Mouse (Mus musculus): ENCODE data around the gene Tbl1xr1.

GRCm38 (mm10) chr3:22090431-22091265 is 14.2 kb downstream of the Tbl1xr1 start:
- TF ChIP-seq CTCF (IDR thresholded peaks at IDR 0.05; ENCODE audit: low read depth) (no peak), EP300 (IDR thresholded peaks at IDR 0.05; ENCODE audit: low read depth) (peak; percentile 22; the same call in 1 of the 2 replicates)

All from liver, postnatal 0 days (tissue).